Mouse (Mus musculus): ENCODE data around the gene Pou2f2.
"Not testable (repeated sequence)": the region's sequence is repeated elsewhere in the genome, so short reads cannot be mapped to it uniquely, and the experiment has no call there.

Pou2f2 gene

GRCm38 (mm10) chr7:25067909-25068656 is 111.4 kb downstream of the Pou2f2 start:
- no peak for DNase-seq (ENCODE audit: low read depth, low spot score)

GRCm38 (mm10) chr7:25067338-25067737 is 112.2 kb downstream of the Pou2f2 start:
- DNase-seq (ENCODE audit: low read depth, low spot score), result no peak

- DNase-seq (ENCODE audit: low read depth, low spot score), result no peak
Observed at GRCm38 (mm10) chr7:25063900-25064299, 115.6 kb downstream of the Pou2f2 start.

- DNase-seq (ENCODE audit: low read depth, low spot score), result no peak
Observed at GRCm38 (mm10) chr7:25063346-25063745, 116.2 kb downstream of the Pou2f2 start.

- no peak for DNase-seq (ENCODE audit: low read depth, low spot score)
Observed at GRCm38 (mm10) chr7:25058836-25059235, 120.7 kb downstream of the Pou2f2 start.

GRCm38 (mm10) chr7:25058394-25058793 is 121.1 kb downstream of the Pou2f2 start:
- no peak for DNase-seq (ENCODE audit: low read depth, low spot score)

- no peak for DNase-seq (ENCODE audit: low read depth, low spot score)
Observed at GRCm38 (mm10) chr7:25057888-25058287, 121.6 kb downstream of the Pou2f2 start.

GRCm38 (mm10) chr7:25056951-25057350 is 122.6 kb downstream of the Pou2f2 start:
- no peak for DNase-seq (ENCODE audit: low read depth, low spot score)

- no peak for DNase-seq (ENCODE audit: low read depth, low spot score)
Observed at GRCm38 (mm10) chr7:25052587-25052986, 126.9 kb downstream of the Pou2f2 start.

- no peak for DNase-seq (ENCODE audit: low read depth, low spot score)
Observed at GRCm38 (mm10) chr7:25049295-25049930, 130.1 kb downstream of the Pou2f2 start.

GRCm38 (mm10) chr7:25047363-25047762 is 132.2 kb downstream of the Pou2f2 start:
- DNase-seq (ENCODE audit: low read depth, low spot score), result no peak

GRCm38 (mm10) chr7:25044599-25044998 is 134.9 kb downstream of the Pou2f2 start:
- not testable (repeated sequence) for DNase-seq (ENCODE audit: low read depth, low spot score)

GRCm38 (mm10) chr7:25041921-25042320 is 137.6 kb downstream of the Pou2f2 start:
- DNase-seq (ENCODE audit: low read depth, low spot score), result no peak
